Mouse (Mus musculus) lung, embryonic 15.5 days (tissue): ENCODE data around the gene Olfr965. TPM values are rescaled to one million over a fixed set of nuclear protein-coding genes. Genes with fewer than 3 reads are reported as not detected.
A peak's percentile ranks its signal among the peaks of the same experiment; 100 is the strongest.
"Not testable (repeated sequence)": the region's sequence is repeated elsewhere in the genome, so short reads cannot be mapped to it uniquely, and the experiment has no call there.

Experiments used
- ATAC-seq: fragments of 200-750 bp; cut with Nextera tagmentation; 2 replicates; pipeline ENCODE4 v1.8.0; 2017; ENCODE audit warnings: moderate number of reproducible peaks, borderline replicate concordance; ENCODE audit not compliant: low FRiP score, low TSS enrichment; ENCODE audit errors: extremely low read depth
- H3K27ac ChIP-seq: fragments of 300-500 bp; sonication (generic); 2 replicates; pipeline ENCODE4 v1.5.1; 2015; ENCODE audit warnings: moderate library complexity, mild to moderate bottlenecking, inconsistent platforms
- H3K27me3 ChIP-seq: fragments of 300-500 bp; sonication (generic); 2 replicates; pipeline ENCODE4 v1.6.1; 2015; ENCODE audit warnings: inconsistent platforms
- H3K36me3 ChIP-seq: fragments of 300-500 bp; sonication (generic); 2 replicates; pipeline ENCODE4 v1.6.1; 2015; ENCODE audit warnings: inconsistent platforms
- H3K4me1 ChIP-seq: fragments of 300-500 bp; sonication (generic); 2 replicates; pipeline ENCODE4 v1.6.1; 2015; ENCODE audit warnings: inconsistent platforms
- H3K4me2 ChIP-seq: fragments of 300-500 bp; sonication (generic); 2 replicates; pipeline ENCODE4 v1.6.1; 2015; ENCODE audit warnings: inconsistent platforms, mild to moderate bottlenecking, moderate library complexity
- H3K4me3 ChIP-seq: fragments of 300-500 bp; sonication (generic); 2 replicates; pipeline ENCODE4 v1.5.1; 2015; ENCODE audit warnings: mild to moderate bottlenecking, inconsistent platforms
- H3K9ac ChIP-seq: fragments of 300-500 bp; sonication (generic); 2 replicates; pipeline ENCODE4 v1.6.1; 2015; ENCODE audit warnings: inconsistent platforms
- H3K9me3 ChIP-seq: fragments of 300-500 bp; sonication (generic); 2 replicates; pipeline ENCODE4 v1.6.1; 2016; ENCODE audit warnings: inconsistent platforms
- WGBS: fragments of 180-500 bp; shearing (Covaris S2); methylation state at CpG from one replicate; pipeline ENCODE4 v1.1.7; 2015; 5-methylcytosine and 5-hydroxymethylcytosine counted together
- polyA plus RNA-seq: library from polyadenylated mRNA; unstranded; fragments of >200 nt; fragmentation: Nextera tagmentation; extraction: Ambion mirVana; gene quantifications from 2 replicates; pipeline ENCODE4 v1.2.1, GENCODE M21; 2015

Olfr965 gene
- polyA plus RNA-seq, result not detected in 2 replicates

- no peak for ATAC-seq
Observed at GRCm38 (mm10) chr9:39711053-39711452, at the start of gene Olfr965. Gene Olfr965 (plus strand): TSS chr9:39711353.

GRCm38 (mm10) chr9:39666905-39667304, 44.2 kb upstream of the Olfr965 start, which contains the start of gene Olfr963:
Gene Olfr963 (plus strand): TSS chr9:39667205.
- 82% methylated on average over 1 of the region's 1 CpGs for WGBS
- Histone ChIP-seq H3K9me3 (no peaks in the 10 kb centered on the region), H3K4me3 (no peak within 1 kb of the TSS), H3K36me3 (no peaks in the 10 kb centered on the region), H3K27ac (no peak within 1 kb of the TSS), H3K9ac (no peak within 1 kb of the TSS), H3K4me2 (no peak within 1 kb of the TSS), H3K4me1 (no peaks in the 10 kb centered on the region), H3K27me3 (no peaks in the 10 kb centered on the region)
- no peak for ATAC-seq

More at GRCm38 (mm10) chr9:39711053-39711452, at the start of gene Olfr965:
- Histone ChIP-seq H3K9ac (no peak within 1 kb of the TSS), H3K27me3 (no peaks in the 10 kb centered on the region), H3K36me3 (no peaks in the 10 kb centered on the region), H3K4me3 (no peak within 1 kb of the TSS), H3K4me1 (0 out of 2 replicates have a peak, but pooled peaks cover 3% of the 10 kb centered on the region), H3K27ac (no peak within 1 kb of the TSS), H3K9me3 (no peaks in the 10 kb centered on the region), H3K4me2 (no peak within 1 kb of the TSS)

DNA sequence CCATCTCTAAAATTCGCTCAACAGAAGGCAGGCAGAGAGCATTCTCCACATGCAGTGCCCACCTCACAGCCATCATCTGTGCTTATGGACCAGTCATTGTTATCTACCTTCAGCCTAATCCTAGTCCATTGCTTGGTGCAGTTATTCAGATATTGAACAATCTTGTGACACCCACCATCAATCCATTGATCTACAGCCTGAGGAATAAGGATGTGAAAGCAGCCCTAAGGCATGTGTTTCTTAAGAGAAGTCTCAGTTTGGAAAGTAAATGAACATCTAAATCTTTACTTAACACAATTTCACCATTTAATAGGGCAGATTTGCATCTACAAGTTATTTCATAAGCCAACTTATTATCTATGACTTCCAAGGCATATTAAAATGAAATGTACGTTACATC, 41.4 kb upstream of the Olfr965 start:
- WGBS, result 58% methylated on average over 2 of the region's 2 CpGs
- Histone ChIP-seq H3K4me2 (no peak overlapping the region), H3K4me3 (no peak overlapping the region), H3K9ac (no peak overlapping the region), H3K36me3 (no peaks in the 10 kb centered on the region), H3K27me3 (no peaks in the 10 kb centered on the region), H3K4me1 (no peaks in the 10 kb centered on the region), H3K9me3 (no peaks in the 10 kb centered on the region), H3K27ac (no peak overlapping the region)
- no peak for ATAC-seq

DNA sequence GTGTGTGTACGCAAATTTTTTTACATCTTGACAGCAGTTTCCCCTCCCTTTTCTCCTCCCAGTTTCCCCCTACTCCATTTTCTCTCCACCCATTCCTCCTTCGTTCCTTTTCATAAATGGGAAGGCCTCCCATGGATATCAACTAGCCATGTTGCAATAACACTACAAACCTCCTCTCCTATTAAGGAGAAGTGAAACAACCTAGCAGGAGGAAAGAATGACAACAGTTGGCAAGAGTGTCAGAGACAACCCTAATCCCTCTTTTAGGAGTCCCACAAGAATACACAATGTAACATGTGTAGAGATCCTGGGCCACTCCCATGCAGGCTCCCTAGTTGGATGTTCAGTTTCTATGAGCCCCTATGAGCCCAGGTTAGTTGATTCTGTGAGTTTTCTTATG, 36.3 kb upstream of the Olfr965 start:
- WGBS, result 80% methylated on average over 2 of the region's 2 CpGs
- ATAC-seq, result no peak
- H3K9ac ChIP-seq, result no peak overlapping the region

DNA sequence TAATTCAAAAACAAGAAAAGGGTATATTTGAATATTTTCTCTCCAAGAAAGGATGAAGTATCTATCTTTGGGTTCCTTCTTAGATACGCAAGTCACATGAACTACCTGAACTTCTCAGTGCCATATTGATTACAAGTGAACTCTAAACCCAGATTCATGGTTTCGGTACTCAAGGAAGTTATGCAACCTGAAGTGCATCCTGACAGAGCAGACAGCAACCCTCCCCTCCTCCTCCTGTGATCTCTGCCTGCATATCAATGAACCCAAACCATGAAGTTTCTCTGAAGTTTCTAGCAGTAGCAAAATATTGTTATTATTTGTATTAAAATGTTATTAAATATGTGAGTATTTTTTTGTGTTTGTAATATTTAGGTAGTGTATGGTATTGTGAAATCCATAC, 32.6 kb upstream of the Olfr965 start:
- no peaks in the 10 kb centered on the region for H3K4me1 ChIP-seq
- H3K36me3 ChIP-seq, result no peaks in the 10 kb centered on the region
- H3K4me2 ChIP-seq, result no peak overlapping the region
- H3K27ac ChIP-seq, result no peak overlapping the region
- H3K9me3 ChIP-seq, result no peaks in the 10 kb centered on the region
- no peaks in the 10 kb centered on the region for H3K27me3 ChIP-seq
- ATAC-seq, result no peak
- H3K4me3 ChIP-seq, result no peak overlapping the region
- 85% methylated on average over 2 of the region's 2 CpGs for WGBS
- H3K9ac ChIP-seq, result no peak overlapping the region

More for the DNA sequence above, 36.3 kb upstream of the Olfr965 start:
- no peaks in the 10 kb centered on the region for H3K36me3 ChIP-seq
- no peaks in the 10 kb centered on the region for H3K4me1 ChIP-seq
- no peak overlapping the region for H3K4me3 ChIP-seq
- H3K27ac ChIP-seq, result no peak overlapping the region
- no peaks in the 10 kb centered on the region for H3K27me3 ChIP-seq
- H3K4me2 ChIP-seq, result no peak overlapping the region
- no peaks in the 10 kb centered on the region for H3K9me3 ChIP-seq

DNA sequence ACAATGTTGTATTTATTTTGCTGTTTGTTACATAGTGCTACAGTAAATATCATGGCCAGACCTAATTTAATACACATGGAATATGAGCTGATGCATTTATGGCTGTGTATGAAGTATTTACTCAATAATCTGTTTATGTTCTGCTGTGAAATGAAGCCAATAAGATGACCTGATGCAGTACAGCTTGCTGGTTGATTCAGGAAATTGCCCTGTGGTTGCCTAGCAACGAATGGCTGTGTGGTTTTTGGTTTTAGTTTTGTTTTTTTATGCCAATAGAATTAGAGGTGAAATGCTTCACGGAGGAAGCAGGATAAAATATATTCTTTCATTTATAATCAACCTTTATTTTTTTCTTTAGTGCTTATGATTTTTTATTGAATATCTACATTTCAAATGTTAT, 31.9 kb upstream of the Olfr965 start:
- Histone ChIP-seq H3K9ac (no peak overlapping the region), H3K4me1 (no peaks in the 10 kb centered on the region), H3K36me3 (no peaks in the 10 kb centered on the region), H3K4me2 (no peak overlapping the region), H3K27ac (no peak overlapping the region), H3K4me3 (no peak overlapping the region), H3K9me3 (no peaks in the 10 kb centered on the region), H3K27me3 (no peaks in the 10 kb centered on the region)
- ATAC-seq, result no peak
- 61% methylated on average over 2 of the region's 2 CpGs for WGBS

DNA sequence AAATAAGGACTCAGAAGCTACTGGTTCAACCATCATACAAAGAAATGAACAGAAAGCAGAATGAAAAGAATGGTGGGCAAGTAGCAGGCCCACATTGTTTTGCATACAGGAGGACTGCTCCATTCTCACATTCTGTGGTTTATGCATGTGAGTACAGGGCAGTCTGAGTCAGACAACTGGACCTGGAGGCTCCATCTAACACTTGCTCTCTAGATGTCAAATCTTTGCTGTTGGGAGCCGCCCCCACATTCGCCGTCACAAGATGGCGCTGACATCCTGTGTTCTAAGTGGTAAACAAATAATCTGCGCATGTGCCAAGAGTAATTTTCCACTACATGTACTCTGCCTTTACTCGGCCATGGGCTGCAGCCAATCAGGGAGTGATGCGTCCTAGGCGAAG, 10.0 kb upstream of the Olfr965 start:
- 86% methylated on average over 8 of the region's 8 CpGs for WGBS
- ATAC-seq, H3K27me3 ChIP-seq, H3K9ac ChIP-seq, H3K4me2 ChIP-seq, H3K36me3 ChIP-seq, H3K9me3 ChIP-seq, H3K4me3 ChIP-seq, H3K27ac ChIP-seq, H3K4me1 ChIP-seq: not testable (repeated sequence)

DNA sequence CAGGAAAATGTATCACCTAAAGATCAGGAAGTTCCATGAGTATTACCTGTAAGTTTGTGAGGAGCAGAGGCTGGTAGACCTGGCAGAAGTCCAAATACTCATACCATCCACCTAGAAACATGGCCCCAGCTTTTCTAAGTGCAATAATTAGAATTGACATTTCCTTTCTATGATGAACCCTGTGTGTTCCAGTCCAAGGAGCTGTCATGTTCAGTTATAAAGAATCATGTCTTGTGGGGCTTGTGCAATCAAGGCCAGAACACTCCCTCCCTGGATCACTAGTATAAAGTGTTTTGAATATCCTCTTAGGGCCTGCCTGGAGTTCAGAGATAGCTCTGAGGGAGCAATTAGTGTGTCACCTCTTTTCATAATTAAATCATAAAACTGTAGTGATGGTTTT, 4.1 kb upstream of the Olfr965 start, which contains the start of gene Olfr149:
Olfr149 (minus strand) TSS at position 101 of the 400 bp plus-strand sequence.
- H3K9me3 ChIP-seq, result no peaks in the 10 kb centered on the region

GRCm38 (mm10) chr9:39708958-39709357, 2.2 kb upstream of the Olfr965 start:
- no peaks in the 10 kb centered on the region for H3K9me3 ChIP-seq
- 37% methylated on average over 3 of the region's 3 CpGs for WGBS
- H3K4me3 ChIP-seq, result no peak overlapping the region
- H3K9ac ChIP-seq, result no peak overlapping the region
- H3K4me2 ChIP-seq, result no peak overlapping the region
- ATAC-seq, result peak; percentile 64; the same call in 1 of the 2 replicates
- H3K36me3 ChIP-seq, result no peaks in the 10 kb centered on the region
- H3K27ac ChIP-seq, result no peak overlapping the region
- H3K27me3 ChIP-seq, result no peaks in the 10 kb centered on the region
- H3K4me1 ChIP-seq, result 0 out of 2 replicates have a peak, but pooled peaks cover 3% of the 10 kb centered on the region

More for the DNA sequence above, 4.1 kb upstream of the Olfr965 start, which contains the start of gene Olfr149:
- 0 out of 2 replicates have a peak, but pooled peaks cover 3% of the 10 kb centered on the region for H3K4me1 ChIP-seq
- no peak within 1 kb of the TSS for H3K4me3 ChIP-seq
- H3K9ac ChIP-seq, result no peak within 1 kb of the TSS
- no peaks in the 10 kb centered on the region for H3K36me3 ChIP-seq
- no peak within 1 kb of the TSS for H3K27ac ChIP-seq
- H3K4me2 ChIP-seq, result no peak within 1 kb of the TSS
- no peak for ATAC-seq
- no peaks in the 10 kb centered on the region for H3K27me3 ChIP-seq

- H3K27ac ChIP-seq, result no peak within 1 kb of the TSS
- H3K4me2 ChIP-seq, result no peak within 1 kb of the TSS
- H3K4me3 ChIP-seq, result no peak within 1 kb of the TSS
- no peaks in the 10 kb centered on the region for H3K27me3 ChIP-seq
- H3K36me3 ChIP-seq, result no peaks in the 10 kb centered on the region
- no peaks in the 10 kb centered on the region for H3K4me1 ChIP-seq
- H3K9ac ChIP-seq, result no peak within 1 kb of the TSS
- ATAC-seq, result no peak
- H3K9me3 ChIP-seq, result no peaks in the 10 kb centered on the region
Observed at GRCm38 (mm10) chr9:39730678-39731077, 19.5 kb downstream of the Olfr965 start, which contains the start of gene Olfr150. Gene Olfr150 (plus strand): TSS chr9:39730978.

DNA sequence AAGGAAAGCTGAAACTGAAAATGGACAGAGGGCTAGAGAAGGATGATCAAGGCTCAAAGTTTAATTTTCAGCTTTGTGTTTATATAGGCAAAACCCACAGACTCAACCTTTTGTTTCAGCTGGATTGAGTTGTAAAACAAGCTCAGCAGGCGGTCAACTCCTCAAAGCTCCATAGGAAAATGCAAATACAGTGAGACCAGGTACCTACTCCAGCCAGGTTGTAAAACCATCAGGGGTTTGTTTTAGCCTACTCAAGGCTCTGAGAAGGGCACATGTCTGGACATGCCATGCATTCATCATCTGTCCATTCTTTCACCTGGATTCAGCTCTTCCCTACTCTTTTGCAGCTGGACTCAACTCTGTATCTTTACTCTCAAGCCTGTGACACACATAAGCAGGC, 29.6 kb downstream of the Olfr965 start:
- H3K4me2 ChIP-seq, result no peak overlapping the region
- no peak overlapping the region for H3K9ac ChIP-seq
- no peaks in the 10 kb centered on the region for H3K9me3 ChIP-seq
- H3K4me1 ChIP-seq, result no peaks in the 10 kb centered on the region
- no peaks in the 10 kb centered on the region for H3K36me3 ChIP-seq
- 81% methylated on average over 1 of the region's 1 CpGs for WGBS
- H3K4me3 ChIP-seq, result no peak overlapping the region
- no peak for ATAC-seq
- no peak overlapping the region for H3K27ac ChIP-seq
- no peaks in the 10 kb centered on the region for H3K27me3 ChIP-seq

DNA sequence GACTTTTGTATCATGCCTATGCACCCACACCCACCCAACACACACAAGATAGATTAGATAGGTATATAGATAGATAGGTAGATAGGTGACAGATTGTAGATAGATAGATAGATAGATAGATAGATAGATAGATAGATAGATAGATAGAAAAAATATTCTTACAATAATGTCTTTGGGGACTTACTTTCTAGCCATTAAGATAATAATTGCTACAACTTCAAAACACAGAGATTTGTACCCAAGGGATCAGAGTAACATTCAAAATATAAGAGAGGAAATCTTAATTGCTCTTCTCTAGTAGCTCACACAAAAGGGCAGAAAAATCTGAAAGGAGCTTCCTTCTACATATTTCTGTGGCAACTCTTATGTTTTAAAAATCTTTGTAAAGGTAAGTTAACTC, 34.8 kb downstream of the Olfr965 start, which contains the start of gene Olfr967:
Olfr967 (plus strand) TSS at position 301 of the 400 bp plus-strand sequence.
- Histone ChIP-seq H3K4me3 (no peak within 1 kb of the TSS), H3K4me1 (no peaks in the 10 kb centered on the region), H3K4me2 (no peak within 1 kb of the TSS), H3K27me3 (no peaks in the 10 kb centered on the region), H3K9me3 (no peaks in the 10 kb centered on the region), H3K9ac (no peak within 1 kb of the TSS), H3K27ac (no peak within 1 kb of the TSS), H3K36me3 (no peaks in the 10 kb centered on the region)
- no peak for ATAC-seq

- H3K9ac ChIP-seq, result no peak overlapping the region
- no peaks in the 10 kb centered on the region for H3K27me3 ChIP-seq
- H3K4me2 ChIP-seq, result no peak overlapping the region
- H3K36me3 ChIP-seq, result no peaks in the 10 kb centered on the region
- no peak for ATAC-seq
- H3K4me3 ChIP-seq, result no peak overlapping the region
- no peak overlapping the region for H3K27ac ChIP-seq
- no peaks in the 10 kb centered on the region for H3K4me1 ChIP-seq
- 85% methylated on average over 1 of the region's 1 CpGs for WGBS
- H3K9me3 ChIP-seq, result no peaks in the 10 kb centered on the region
Observed at GRCm38 (mm10) chr9:39746428-39746827, 35.3 kb downstream of the Olfr965 start.
